Mouse (Mus musculus): ENCODE data around the gene Gm3542. TPM values are rescaled to one million over a fixed set of nuclear protein-coding genes. Genes with fewer than 3 reads are reported as not detected.

Gene Gm3542
- not detected for total RNA-seq (2023)

DNA sequence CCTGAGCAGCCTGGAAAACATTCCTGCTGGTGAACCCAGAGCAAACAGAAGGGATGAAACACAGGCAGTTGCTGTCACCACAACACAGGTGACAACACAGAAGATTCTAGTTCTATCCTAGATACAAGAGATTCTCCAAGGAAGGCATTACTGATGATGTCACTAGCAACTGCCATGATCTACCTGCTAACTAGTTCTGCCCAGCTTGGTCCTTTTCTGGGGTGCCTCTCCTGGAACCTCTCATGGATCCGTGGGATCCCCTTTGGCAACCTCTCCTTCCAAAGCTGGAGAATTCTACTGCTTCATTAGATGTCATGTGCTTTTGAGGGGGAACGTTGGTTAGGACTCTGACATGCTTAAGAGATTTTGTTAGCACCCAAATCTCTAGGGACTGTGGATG lies at the start of gene Gm3542:
TSS of gene Gm3542 (minus strand) at position 101 of the 400 bp plus-strand sequence.

Other genes with a start within 250 kb of the Gm3542 start
- gene Gm8279, start 203.4 kb downstream of the Gm3542 start, total RNA-seq (2023) = not detected
- gene Gm3317, start 170.4 kb downstream of the Gm3542 start, total RNA-seq (2023) = not detected
- gene Gm8271, start 149.1 kb downstream of the Gm3542 start, total RNA-seq (2023) = not detected
- not detected for gene Gm3526, start 74.3 kb downstream of the Gm3542 start, total RNA-seq (2023)
- gene Gm3500, start 54.1 kb upstream of the Gm3542 start, total RNA-seq (2023) = not detected
- 1 to 10 TPM in 1 of 2 experiments, under 1 TPM in 1; 0.76 to 1.2 TPM for gene Gm3194, start 120.5 kb upstream of the Gm3542 start, total RNA-seq (2023)
- gene Gm8246, start 142.9 kb upstream of the Gm3542 start, total RNA-seq (2023) = not detected
- gene Gm3187, start 149.3 kb upstream of the Gm3542 start, total RNA-seq (2023) = not detected
- gene Gm3488, start 166.7 kb upstream of the Gm3542 start, total RNA-seq (2023) = under 1 TPM in 1 of 2 experiments, not detected in 1; 0.71 TPM
- gene Gm3532, start 203.6 kb upstream of the Gm3542 start, total RNA-seq (2023) = not detected

All from T-cell, adult 66 days (primary cell).